Mouse (Mus musculus) B cell, adult 2 months (primary cell): Measurements from ENCODE around the gene Gse1.

Source experiments
- DNase-seq, 2 experiments: peaks; one replicate each; pipeline ENCODE4 v3.0.0; 2022

The Gse1 gene

GRCm38 (mm10) chr8:120539775-120540625 lies 311.7 kb downstream of the Gse1 start:
- DNase-seq: no peak

- no peak for DNase-seq
Measured at GRCm38 (mm10) chr8:120542995-120543394, 314.7 kb downstream of the Gse1 start.

GRCm38 (mm10) chr8:120543416-120544055 lies 315.3 kb downstream of the Gse1 start:
- DNase-seq: no peak

GRCm38 (mm10) chr8:120544155-120544554 lies 315.9 kb downstream of the Gse1 start:
- DNase-seq: no peak

GRCm38 (mm10) chr8:120547562-120547961 lies 319.3 kb downstream of the Gse1 start:
- DNase-seq: no peak

- no peak for DNase-seq
Measured at GRCm38 (mm10) chr8:120548313-120548761, 320.1 kb downstream of the Gse1 start.

- DNase-seq: no peak
Measured at GRCm38 (mm10) chr8:120549321-120549921, 321.2 kb downstream of the Gse1 start.

- no peak for DNase-seq
Measured at GRCm38 (mm10) chr8:120549922-120550321, 321.7 kb downstream of the Gse1 start.

- DNase-seq: no peak
Measured at GRCm38 (mm10) chr8:120550430-120550829, 322.2 kb downstream of the Gse1 start.

- no peak for DNase-seq
Measured at GRCm38 (mm10) chr8:120550937-120551676, 322.9 kb downstream of the Gse1 start.

GRCm38 (mm10) chr8:120551677-120551980 lies 323.4 kb downstream of the Gse1 start:
- DNase-seq: no peak

- DNase-seq: no peak
Measured at GRCm38 (mm10) chr8:120552509-120552908, 324.3 kb downstream of the Gse1 start.

GRCm38 (mm10) chr8:120553441-120554123 lies 325.3 kb downstream of the Gse1 start:
- no peak for DNase-seq

- DNase-seq: no peak
Measured at GRCm38 (mm10) chr8:120554466-120555039, 326.3 kb downstream of the Gse1 start.

- no peak for DNase-seq
Measured at GRCm38 (mm10) chr8:120556198-120556892, 328.1 kb downstream of the Gse1 start.

- DNase-seq: no peak
Measured at GRCm38 (mm10) chr8:120557170-120557965, 329.1 kb downstream of the Gse1 start.

- DNase-seq: no peak
Measured at GRCm38 (mm10) chr8:120558162-120558561, 329.9 kb downstream of the Gse1 start.

- no peak for DNase-seq
Measured at GRCm38 (mm10) chr8:120559654-120560053, 331.4 kb downstream of the Gse1 start.

- DNase-seq: no peak
Measured at GRCm38 (mm10) chr8:120560535-120560934, 332.3 kb downstream of the Gse1 start.

- peak; percentile 49 to 57 for DNase-seq
Measured at GRCm38 (mm10) chr8:120561539-120562435, 333.5 kb downstream of the Gse1 start.
